Mouse (Mus musculus): ENCODE measurements around the gene Hopx. TPM values are rescaled to one million over a fixed set of nuclear protein-coding genes. Genes with fewer than 3 reads are reported as not detected.

Gene Hopx
- polyA plus RNA-seq, 1 experiment from 2014 or later: 11.3 TPM

DNA sequence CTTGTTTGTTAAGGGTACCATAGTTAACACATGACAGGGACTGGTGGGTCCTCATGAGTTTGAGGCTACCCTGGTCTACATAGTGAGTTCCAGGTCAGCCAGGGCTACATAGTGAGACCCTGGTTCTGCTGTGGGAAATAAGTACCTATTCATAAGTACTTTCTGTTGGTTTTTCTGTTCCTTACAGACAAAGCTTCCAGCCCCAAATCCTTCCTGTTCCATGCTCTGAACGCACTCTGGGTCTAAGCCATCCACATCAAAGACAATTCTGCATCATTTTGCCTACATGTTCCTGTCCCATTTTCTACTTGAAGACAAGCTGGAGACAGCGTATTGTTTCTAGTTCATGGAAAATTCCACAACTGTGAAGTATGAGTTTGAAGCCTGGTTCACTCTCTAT, 20.0 kb upstream of the Hopx start:
- Histone ChIP-seq H3K9ac (no peak overlapping the region), H3K4me1 (replicated peaks; ENCODE audit: control insufficient read depth, insufficient read depth, low read length) (no peaks in the 10 kb centered on the region; the same call in 1 of the 2 replicates), H3K4me3 (replicated peaks; ENCODE audit: low read length) (no peak overlapping the region), H3K27me3 (ENCODE audit: control insufficient read depth, insufficient read depth, low read length) (no peaks in the 10 kb centered on the region), H3K4me2 (replicated peaks) (no peak overlapping the region), H3K9me3 (ENCODE audit: control insufficient read depth, low read length) (no peaks in the 10 kb centered on the region), H3K36me3 (replicated peaks; ENCODE audit: control insufficient read depth, insufficient read depth) (no peaks in the 10 kb centered on the region), H3K27ac (no peak overlapping the region)
- ATAC-seq (ENCODE audit: low FRiP score): no peak
- 97% methylated on average over 2 of the region's 2 CpGs for WGBS
- no peak for DNase-seq (ENCODE audit: low spot score)

DNA sequence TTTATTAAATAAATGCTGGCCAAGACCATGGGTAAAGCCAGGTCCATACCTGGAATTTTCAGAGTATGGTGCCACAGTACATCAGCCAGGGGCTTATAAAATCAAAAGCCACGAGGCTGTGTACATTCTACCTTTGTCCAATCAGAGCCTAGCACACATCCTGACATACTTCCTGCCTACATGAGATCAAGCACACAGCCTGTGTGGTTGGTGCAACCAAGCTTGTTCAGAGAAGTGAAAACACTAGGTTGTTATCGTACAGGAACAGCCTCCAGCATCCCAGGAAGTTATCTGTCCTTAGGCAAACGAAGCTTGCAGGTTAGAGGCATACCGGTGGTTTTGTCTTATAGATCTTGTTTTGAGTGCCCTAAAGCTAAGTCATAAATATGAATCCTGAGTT, 19.5 kb upstream of the Hopx start:
- Histone ChIP-seq H3K27me3 (ENCODE audit: control insufficient read depth, insufficient read depth, low read length) (no peaks in the 10 kb centered on the region), H3K4me1 (replicated peaks; ENCODE audit: control insufficient read depth, insufficient read depth, low read length) (no peaks in the 10 kb centered on the region; the same call in 1 of the 2 replicates), H3K9ac (no peak overlapping the region), H3K4me2 (replicated peaks) (no peak overlapping the region), H3K27ac (no peak overlapping the region), H3K36me3 (replicated peaks; ENCODE audit: control insufficient read depth, insufficient read depth) (no peaks in the 10 kb centered on the region), H3K4me3 (replicated peaks; ENCODE audit: low read length) (no peak overlapping the region), H3K9me3 (ENCODE audit: control insufficient read depth, low read length) (no peaks in the 10 kb centered on the region)
- no peak for ATAC-seq (ENCODE audit: low FRiP score)
- no peak for DNase-seq (ENCODE audit: low spot score)
- WGBS: 80% methylated on average over 4 of the region's 4 CpGs

GRCm38 (mm10) chr5:77133960-77134359, 19.0 kb upstream of the Hopx start:
- no peak for DNase-seq (ENCODE audit: low spot score)
- H3K4me3 ChIP-seq (replicated peaks; ENCODE audit: low read length): no peak overlapping the region
- 78% methylated on average over 5 of the region's 5 CpGs for WGBS
- H3K36me3 ChIP-seq (replicated peaks; ENCODE audit: control insufficient read depth, insufficient read depth): no peaks in the 10 kb centered on the region
- no peak for ATAC-seq (ENCODE audit: low FRiP score)
- no peaks in the 10 kb centered on the region; the same call in 1 of the 2 replicates for H3K4me1 ChIP-seq (replicated peaks; ENCODE audit: control insufficient read depth, insufficient read depth, low read length)
- H3K27me3 ChIP-seq (ENCODE audit: control insufficient read depth, insufficient read depth, low read length): no peaks in the 10 kb centered on the region
- no peak overlapping the region for H3K27ac ChIP-seq
- H3K4me2 ChIP-seq (replicated peaks): no peak overlapping the region
- peaks cover 1% of the 10 kb centered on the region; the same call in 1 of the 2 replicates for H3K9me3 ChIP-seq (ENCODE audit: control insufficient read depth, low read length)
- no peak overlapping the region for H3K9ac ChIP-seq

DNA sequence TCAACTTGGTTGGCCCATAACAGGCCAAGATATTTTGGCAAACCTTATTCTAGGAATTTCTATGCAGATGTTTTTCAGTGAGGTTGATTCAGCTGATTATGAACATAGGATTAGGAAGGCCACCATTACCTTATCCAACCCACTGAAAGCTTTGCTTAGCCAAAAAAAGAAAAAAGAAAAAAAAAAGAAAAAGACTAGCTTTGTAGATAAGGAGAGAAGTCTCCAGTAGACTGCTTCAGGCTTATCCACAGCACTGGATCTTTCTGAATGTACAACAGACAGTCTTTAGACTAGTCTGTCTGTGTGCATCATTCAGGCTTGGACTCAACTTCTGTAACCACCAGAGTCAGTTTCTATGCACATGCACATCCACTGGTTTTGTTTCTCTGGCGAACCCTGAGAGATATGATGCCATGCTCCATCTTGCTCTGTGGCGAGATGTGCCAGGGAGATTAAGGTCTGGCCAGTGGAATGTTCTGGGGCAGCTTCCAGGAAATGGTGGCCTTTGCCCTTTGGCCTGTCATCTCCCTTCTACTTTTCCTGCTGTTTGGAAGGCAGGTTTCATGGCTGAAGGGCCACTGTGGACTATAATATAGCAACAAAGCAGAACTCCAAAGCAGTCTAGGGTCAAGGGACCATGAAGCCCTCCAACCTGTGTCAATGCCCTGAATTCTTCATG, 17.7 kb upstream of the Hopx start:
- Histone ChIP-seq H3K27ac (no peak overlapping the region), H3K4me1 (replicated peaks; ENCODE audit: control insufficient read depth, insufficient read depth, low read length) (no peaks in the 10 kb centered on the region; the same call in 1 of the 2 replicates), H3K4me2 (replicated peaks) (no peak overlapping the region), H3K9me3 (ENCODE audit: control insufficient read depth, low read length) (peaks cover 12% of the 10 kb centered on the region), H3K9ac (no peak overlapping the region), H3K36me3 (replicated peaks; ENCODE audit: control insufficient read depth, insufficient read depth) (no peaks in the 10 kb centered on the region), H3K27me3 (ENCODE audit: control insufficient read depth, insufficient read depth, low read length) (no peaks in the 10 kb centered on the region), H3K4me3 (replicated peaks; ENCODE audit: low read length) (no peak overlapping the region)
- 95% methylated on average over 2 of the region's 2 CpGs for WGBS
- no peak for DNase-seq (ENCODE audit: low spot score)
- no peak for ATAC-seq (ENCODE audit: low FRiP score)

DNA sequence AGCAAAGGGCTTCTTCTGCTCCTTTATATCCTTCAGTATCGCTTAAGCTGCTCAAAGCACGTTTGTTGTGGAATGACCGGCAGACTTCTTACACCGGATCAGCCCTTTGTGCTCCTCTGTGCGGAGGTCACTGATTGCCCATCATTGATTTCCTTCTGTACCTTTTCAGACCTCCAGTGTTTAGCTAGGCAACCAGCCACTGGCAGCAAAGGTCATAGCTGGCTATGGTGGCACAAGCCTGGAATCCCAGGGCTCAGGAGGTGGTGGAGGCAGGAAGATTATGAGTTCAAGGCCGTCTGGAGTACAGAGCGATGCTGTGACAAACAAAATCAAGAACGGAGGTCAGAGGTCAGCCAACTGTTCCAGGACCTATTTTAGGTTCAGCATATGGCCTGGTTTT, 17.0 kb upstream of the Hopx start:
- Histone ChIP-seq H3K36me3 (replicated peaks; ENCODE audit: control insufficient read depth, insufficient read depth) (no peaks in the 10 kb centered on the region), H3K4me2 (replicated peaks) (no peak overlapping the region), H3K9ac (no peak overlapping the region), H3K27ac (no peak overlapping the region), H3K9me3 (ENCODE audit: control insufficient read depth, low read length) (peaks cover 12% of the 10 kb centered on the region), H3K4me3 (replicated peaks; ENCODE audit: low read length) (no peak overlapping the region), H3K4me1 (replicated peaks; ENCODE audit: control insufficient read depth, insufficient read depth, low read length) (no peaks in the 10 kb centered on the region; the same call in 1 of the 2 replicates), H3K27me3 (ENCODE audit: control insufficient read depth, insufficient read depth, low read length) (no peaks in the 10 kb centered on the region; the same call in 1 of the 2 replicates)
- 90% methylated on average over 8 of the region's 8 CpGs for WGBS
- DNase-seq (ENCODE audit: low spot score) (no peak), ATAC-seq (ENCODE audit: low FRiP score) (no peak)

- H3K4me1 ChIP-seq (replicated peaks; ENCODE audit: control insufficient read depth, insufficient read depth, low read length): no peaks in the 10 kb centered on the region
- no peak overlapping the region for H3K9ac ChIP-seq
- DNase-seq (ENCODE audit: low spot score) (no peak), ATAC-seq (ENCODE audit: low FRiP score) (no peak)
- peaks cover 12% of the 10 kb centered on the region for H3K9me3 ChIP-seq (ENCODE audit: control insufficient read depth, low read length)
- no peak overlapping the region for H3K4me2 ChIP-seq (replicated peaks)
- 73% methylated on average over 16 of the region's 16 CpGs for WGBS
- H3K27me3 ChIP-seq (ENCODE audit: control insufficient read depth, insufficient read depth, low read length): no peaks in the 10 kb centered on the region; the same call in 1 of the 2 replicates
- no peak overlapping the region for H3K27ac ChIP-seq
- H3K4me3 ChIP-seq (replicated peaks; ENCODE audit: low read length): no peak overlapping the region
- no peaks in the 10 kb centered on the region for H3K36me3 ChIP-seq (replicated peaks; ENCODE audit: control insufficient read depth, insufficient read depth)
These were observed 15.5 kb upstream of the Hopx start for GRCm38 (mm10) chr5:77130310-77131020.

GRCm38 (mm10) chr5:77129907-77130306, 15.0 kb upstream of the Hopx start:
- no peaks in the 10 kb centered on the region for H3K36me3 ChIP-seq (replicated peaks; ENCODE audit: control insufficient read depth, insufficient read depth)
- H3K4me1 ChIP-seq (replicated peaks; ENCODE audit: control insufficient read depth, insufficient read depth, low read length): no peaks in the 10 kb centered on the region
- ATAC-seq (ENCODE audit: low FRiP score): no peak
- H3K27ac ChIP-seq: no peak overlapping the region
- H3K9ac ChIP-seq: no peak overlapping the region
- no peak overlapping the region for H3K4me2 ChIP-seq (replicated peaks)
- H3K4me3 ChIP-seq (replicated peaks; ENCODE audit: low read length): no peak overlapping the region
- 84% methylated on average over 2 of the region's 2 CpGs for WGBS
- peaks cover 12% of the 10 kb centered on the region for H3K9me3 ChIP-seq (ENCODE audit: control insufficient read depth, low read length)
- no peak for DNase-seq (ENCODE audit: low spot score)
- H3K27me3 ChIP-seq (ENCODE audit: control insufficient read depth, insufficient read depth, low read length): no peaks in the 10 kb centered on the region; the same call in 1 of the 2 replicates

DNA sequence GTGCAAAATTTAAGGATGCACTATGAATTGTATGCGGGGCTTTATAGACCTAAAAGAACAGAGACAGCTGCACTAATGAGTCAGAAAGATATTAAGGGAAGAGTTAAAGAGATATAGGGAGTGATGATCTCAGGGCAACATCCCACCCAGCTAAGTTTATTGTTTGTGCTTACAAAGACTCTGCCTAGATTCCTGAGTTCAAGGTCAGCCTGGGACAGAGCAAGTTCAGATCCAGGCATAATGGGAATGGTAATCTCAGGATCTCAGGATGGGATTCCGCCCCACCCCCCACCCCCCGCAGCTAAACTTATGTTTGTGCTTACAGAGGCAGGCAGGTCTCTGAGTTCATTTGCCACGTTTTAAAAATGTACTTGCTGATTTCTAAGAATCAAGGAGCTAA, 13.9 kb upstream of the Hopx start:
- no peak overlapping the region for H3K9ac ChIP-seq
- H3K4me1 ChIP-seq (replicated peaks; ENCODE audit: control insufficient read depth, insufficient read depth, low read length): no peaks in the 10 kb centered on the region
- no peak overlapping the region for H3K4me3 ChIP-seq (replicated peaks; ENCODE audit: low read length)
- WGBS: 87% methylated on average over 4 of the region's 4 CpGs
- peaks cover 12% of the 10 kb centered on the region for H3K9me3 ChIP-seq (ENCODE audit: control insufficient read depth, low read length)
- H3K4me2 ChIP-seq (replicated peaks): no peak overlapping the region
- DNase-seq (ENCODE audit: low spot score) (no peak), ATAC-seq (ENCODE audit: low FRiP score) (no peak)
- no peaks in the 10 kb centered on the region for H3K36me3 ChIP-seq (replicated peaks; ENCODE audit: control insufficient read depth, insufficient read depth)
- H3K27ac ChIP-seq: no peak overlapping the region
- H3K27me3 ChIP-seq (ENCODE audit: control insufficient read depth, insufficient read depth, low read length): no peaks in the 10 kb centered on the region; the same call in 1 of the 2 replicates

GRCm38 (mm10) chr5:77126415-77126968, 11.6 kb upstream of the Hopx start:
- Histone ChIP-seq H3K27ac (no peak overlapping the region), H3K4me2 (replicated peaks) (no peak overlapping the region), H3K36me3 (replicated peaks; ENCODE audit: control insufficient read depth, insufficient read depth) (no peaks in the 10 kb centered on the region), H3K4me1 (replicated peaks; ENCODE audit: control insufficient read depth, insufficient read depth, low read length) (peaks cover 19% of the 10 kb centered on the region; the same call in 1 of the 2 replicates), H3K27me3 (ENCODE audit: control insufficient read depth, insufficient read depth, low read length) (no peaks in the 10 kb centered on the region; the same call in 1 of the 2 replicates), H3K9me3 (ENCODE audit: control insufficient read depth, low read length) (peaks cover 12% of the 10 kb centered on the region), H3K9ac (no peak overlapping the region), H3K4me3 (replicated peaks; ENCODE audit: low read length) (no peak overlapping the region)
- ATAC-seq (ENCODE audit: low FRiP score) (no peak), DNase-seq (ENCODE audit: low spot score) (no peak)
- 92% methylated on average over 3 of the region's 3 CpGs for WGBS
